Mouse (Mus musculus) CD4-positive naive resting alpha-beta T cell, adult 76 days (primary cell): ENCODE data around the gene Dsp. TPM values are rescaled to one million over a fixed set of nuclear protein-coding genes. Genes with fewer than 3 reads are reported as not detected.

Source experiments
- total RNA-seq: library from RNA; stranded (reverse); gene quantifications from one replicate; pipeline ENCODE4 v1.2.4, GENCODE M21; 2023

The Dsp gene
- not detected for total RNA-seq

GRCm38 (mm10) chr13:38151069-38151588 is at the start of gene Dsp:
Dsp (plus strand) TSS chr13:38151294.

GRCm38 (mm10) chr13:38204702-38205482 is 53.8 kb downstream of the Dsp start, which contains the start of gene Snrnp48:
Snrnp48 (plus strand) TSS chr13:38204938.

Other genes with a start within 250 kb of the Dsp start
- gene Ssr1, start 157.1 kb upstream of the Dsp start, total RNA-seq = 56.1 TPM
- 284 TPM for gene Riok1, start 114.3 kb upstream of the Dsp start, total RNA-seq
- gene Cage1, start 114.2 kb upstream of the Dsp start, total RNA-seq = 2.6 TPM
- 64.7 TPM for gene Snrnp48, start 53.6 kb downstream of the Dsp start, total RNA-seq
- 0.15 TPM for gene Bmp6, start 193.8 kb downstream of the Dsp start, total RNA-seq